Mouse (Mus musculus): ENCODE measurements around the gene Nop16. TPM values are rescaled to one million over a fixed set of nuclear protein-coding genes. Genes with fewer than 3 reads are reported as not detected.

The Nop16 gene
- 19.7 and 24.5 TPM in 2 replicates for total RNA-seq (2014; rRNA removed)
- polyA plus RNA-seq (2015; fragmentation: Nextera tagmentation; extraction: Ambion mirVana), result 49.9 and 53.0 TPM in 2 replicates

- ATAC-seq (peak; percentile 97), DNase-seq (ENCODE audit: low spot score) (peak; percentile 99)
- under 1% methylated on average over 50 of the region's 51 CpGs for WGBS
- peak within 1 kb of the TSS; percentile 94 for H3K27ac ChIP-seq
- peak within 1 kb of the TSS; percentile 64 for H3K4me2 ChIP-seq (ENCODE audit: low read depth, low read length)
- H3K27me3 ChIP-seq (ENCODE audit: insufficient read depth, low read length), result no peaks in the 10 kb centered on the region
- peak within 1 kb of the TSS; percentile 88 for H3K9ac ChIP-seq (replicated peaks; ENCODE audit: low read length)
- TF ChIP-seq CTCF (IDR thresholded peaks at IDR 0.05; ENCODE audit: low read depth), result no peak
- peaks cover 9% of the 10 kb centered on the region for H3K4me1 ChIP-seq (ENCODE audit: insufficient read depth, low read length)
- H3K9me3 ChIP-seq (ENCODE audit: low read length), result no peaks in the 10 kb centered on the region
- H3K4me3 ChIP-seq (ENCODE audit: low read length), result peak within 1 kb of the TSS; percentile 82
- H3K36me3 ChIP-seq (ENCODE audit: insufficient read depth, low read length), result peaks cover 6% of the 10 kb centered on the region
Observed at GRCm38 (mm10) chr13:54589996-54590951, at the start of gene Nop16, which contains the start of gene Higd2a. Gene Nop16 (minus strand): TSS chr13:54590090. Gene Higd2a (plus strand): TSS chr13:54590207.

GRCm38 (mm10) chr13:54635011-54635410 is 45.1 kb upstream of the Nop16 start:
- H3K4me1 ChIP-seq (ENCODE audit: insufficient read depth, low read length), result no peaks in the 10 kb centered on the region
- H3K9ac ChIP-seq (replicated peaks; ENCODE audit: low read length), result no peak overlapping the region
- H3K4me3 ChIP-seq (ENCODE audit: low read length), result no peak overlapping the region
- no peak overlapping the region for H3K4me2 ChIP-seq (ENCODE audit: low read depth, low read length)
- no peaks in the 10 kb centered on the region for H3K27me3 ChIP-seq (ENCODE audit: insufficient read depth, low read length)
- ATAC-seq, result no peak
- no peak for TF ChIP-seq CTCF (IDR thresholded peaks at IDR 0.05; ENCODE audit: low read depth)
- H3K9me3 ChIP-seq (ENCODE audit: low read length), result no peaks in the 10 kb centered on the region
- WGBS, result 94% methylated on average over 3 of the region's 3 CpGs
- peaks cover 8% of the 10 kb centered on the region; the same call in 1 of the 2 replicates for H3K36me3 ChIP-seq (ENCODE audit: insufficient read depth, low read length)
- no peak for DNase-seq (ENCODE audit: low spot score)
- no peak overlapping the region for H3K27ac ChIP-seq

GRCm38 (mm10) chr13:54632731-54633277 is 42.9 kb upstream of the Nop16 start:
- Histone ChIP-seq H3K27me3 (ENCODE audit: insufficient read depth, low read length) (no peaks in the 10 kb centered on the region), H3K4me3 (ENCODE audit: low read length) (no peak overlapping the region), H3K9me3 (ENCODE audit: low read length) (no peaks in the 10 kb centered on the region), H3K36me3 (ENCODE audit: insufficient read depth, low read length) (no peaks in the 10 kb centered on the region), H3K27ac (no peak overlapping the region), H3K9ac (replicated peaks; ENCODE audit: low read length) (no peak overlapping the region), H3K4me2 (ENCODE audit: low read depth, low read length) (no peak overlapping the region), H3K4me1 (ENCODE audit: insufficient read depth, low read length) (no peaks in the 10 kb centered on the region)
- no peak for DNase-seq (ENCODE audit: low spot score)
- TF ChIP-seq CTCF (IDR thresholded peaks at IDR 0.05; ENCODE audit: low read depth), result no peak
- no peak for ATAC-seq
- 64% methylated on average over 3 of the region's 3 CpGs for WGBS

GRCm38 (mm10) chr13:54629128-54629527 is 39.2 kb upstream of the Nop16 start:
- Histone ChIP-seq H3K27ac (no peak overlapping the region), H3K9ac (replicated peaks; ENCODE audit: low read length) (no peak overlapping the region), H3K4me3 (ENCODE audit: low read length) (no peak overlapping the region), H3K4me1 (ENCODE audit: insufficient read depth, low read length) (no peaks in the 10 kb centered on the region), H3K27me3 (ENCODE audit: insufficient read depth, low read length) (no peaks in the 10 kb centered on the region), H3K9me3 (ENCODE audit: low read length) (no peaks in the 10 kb centered on the region), H3K36me3 (ENCODE audit: insufficient read depth, low read length) (no peaks in the 10 kb centered on the region), H3K4me2 (ENCODE audit: low read depth, low read length) (no peak overlapping the region)
- no peak for DNase-seq (ENCODE audit: low spot score)
- WGBS, result 83% methylated on average over 4 of the region's 4 CpGs
- ATAC-seq, result no peak
- no peak for TF ChIP-seq CTCF (IDR thresholded peaks at IDR 0.05; ENCODE audit: low read depth)

GRCm38 (mm10) chr13:54621960-54622521 is 32.2 kb upstream of the Nop16 start:
- WGBS, result under 1% methylated on average over 26 of the region's 27 CpGs
- TF ChIP-seq CTCF (IDR thresholded peaks at IDR 0.05; ENCODE audit: low read depth), result no peak
- peak overlapping the region; percentile 90 for H3K4me3 ChIP-seq (ENCODE audit: low read length)
- H3K4me2 ChIP-seq (ENCODE audit: low read depth, low read length), result peak overlapping the region; percentile 91
- no peaks in the 10 kb centered on the region for H3K9me3 ChIP-seq (ENCODE audit: low read length)
- ATAC-seq, result peak; percentile 72; the same call in 1 of the 2 replicates
- no peaks in the 10 kb centered on the region for H3K36me3 ChIP-seq (ENCODE audit: insufficient read depth, low read length)
- peak overlapping the region; percentile 93 for H3K9ac ChIP-seq (replicated peaks; ENCODE audit: low read length)
- H3K27ac ChIP-seq, result peak overlapping the region; percentile 88
- H3K27me3 ChIP-seq (ENCODE audit: insufficient read depth, low read length), result no peaks in the 10 kb centered on the region
- peak; percentile 8 for DNase-seq (ENCODE audit: low spot score)
- peaks cover 7% of the 10 kb centered on the region; the same call in 1 of the 2 replicates for H3K4me1 ChIP-seq (ENCODE audit: insufficient read depth, low read length)

- TF ChIP-seq CTCF (IDR thresholded peaks at IDR 0.05; ENCODE audit: low read depth), result peak; percentile 98
- DNase-seq (ENCODE audit: low spot score) (peak; percentile 99), ATAC-seq (peak; percentile 99)
- WGBS, result 10% methylated on average over 44 of the region's 44 CpGs
- Histone ChIP-seq H3K9me3 (ENCODE audit: low read length) (no peaks in the 10 kb centered on the region), H3K4me1 (ENCODE audit: insufficient read depth, low read length) (peaks cover 7% of the 10 kb centered on the region; the same call in 1 of the 2 replicates), H3K9ac (replicated peaks; ENCODE audit: low read length) (peak within 1 kb of the TSS; percentile 93), H3K27me3 (ENCODE audit: insufficient read depth, low read length) (no peaks in the 10 kb centered on the region), H3K4me3 (ENCODE audit: low read length) (peak within 1 kb of the TSS; percentile 90), H3K4me2 (ENCODE audit: low read depth, low read length) (peak within 1 kb of the TSS; percentile 91), H3K36me3 (ENCODE audit: insufficient read depth, low read length) (no peaks in the 10 kb centered on the region), H3K27ac (peak within 1 kb of the TSS; percentile 88)
Observed at GRCm38 (mm10) chr13:54621155-54621932, 31.5 kb upstream of the Nop16 start, which contains the start of gene Faf2. Gene Faf2 (plus strand): TSS chr13:54621784.
